Mouse (Mus musculus): ENCODE data around the gene Arid1b. TPM values are rescaled to one million over a fixed set of nuclear protein-coding genes. Genes with fewer than 3 reads are reported as not detected.

Gene Arid1b
- polyA plus RNA-seq, 1 experiment from 2014 or later = 12.2 TPM

DNA sequence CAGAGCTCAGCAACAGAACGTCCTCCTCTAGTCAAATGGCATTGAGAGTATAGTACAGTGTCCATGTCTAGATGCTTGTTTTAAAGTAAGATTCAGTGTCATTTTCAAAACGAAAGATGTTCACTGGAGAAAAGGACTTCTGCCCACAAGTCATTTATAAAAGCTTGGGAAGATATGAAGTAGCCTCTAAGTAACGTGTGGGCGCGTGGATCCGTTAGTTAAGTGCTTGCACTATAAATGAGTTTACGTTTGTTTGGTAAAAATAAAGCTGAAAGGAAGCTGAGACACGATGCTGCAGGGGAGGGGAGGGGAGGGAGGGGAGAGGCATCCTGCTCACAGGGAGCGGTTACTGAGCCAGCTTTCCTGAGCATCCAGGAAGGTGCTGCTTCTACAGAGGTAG is 293.5 kb downstream of the Arid1b start:
- no peak overlapping the region for H3K27ac ChIP-seq (replicated peaks)

DNA sequence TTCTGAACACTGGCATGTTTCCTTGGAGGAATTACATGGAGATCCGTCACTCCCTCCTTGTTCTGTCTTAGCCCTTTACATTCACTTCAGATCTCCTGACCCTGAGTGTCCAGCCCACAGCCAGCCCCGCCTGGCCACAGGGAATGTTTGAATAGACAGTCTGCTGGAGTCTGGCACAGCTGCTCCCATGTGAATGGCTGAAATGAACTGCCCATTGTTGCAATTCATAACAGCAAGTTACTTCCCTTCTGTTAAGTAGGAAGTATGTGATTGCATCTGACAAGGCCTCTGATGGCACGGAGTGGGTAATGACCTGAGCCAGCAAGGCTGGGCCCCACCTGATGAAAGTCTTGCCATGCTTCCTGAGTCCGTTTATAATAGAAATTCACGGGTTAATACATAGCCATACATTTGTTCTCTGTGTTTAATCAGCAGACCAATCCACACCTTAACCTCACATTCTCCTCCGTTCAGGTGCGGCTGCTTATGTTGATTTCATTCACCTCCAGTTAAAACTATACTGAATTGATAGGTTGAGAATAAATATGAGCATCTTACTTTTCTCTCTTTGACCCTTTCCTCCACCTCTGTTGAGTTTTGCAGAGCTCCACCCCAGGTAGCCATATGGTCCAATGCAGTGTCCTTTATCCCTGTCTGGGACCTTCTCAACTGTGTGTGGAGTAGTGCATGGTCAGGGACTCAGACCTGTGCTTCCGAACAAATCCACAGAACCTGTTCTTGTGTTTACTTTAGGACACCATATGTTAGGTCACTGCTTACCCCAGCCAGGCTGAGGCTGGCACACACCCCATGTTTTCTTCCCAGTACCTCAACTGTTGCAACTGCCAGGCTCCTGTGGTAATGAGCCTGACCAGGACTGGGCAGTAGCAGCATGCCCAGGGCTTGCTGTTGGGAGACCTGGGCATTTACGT is 299.8 kb downstream of the Arid1b start:
- WGBS = 77% methylated on average over 9 of the region's 9 CpGs
- Histone ChIP-seq H3K4me3 (replicated peaks) (no peak overlapping the region), H3K4me2 (replicated peaks) (no peak overlapping the region), H3K36me3 (peaks cover 21% of the 10 kb centered on the region), H3K9me3 (replicated peaks) (no peaks in the 10 kb centered on the region), H3K27me3 (no peaks in the 10 kb centered on the region), H3K4me1 (peaks cover 17% of the 10 kb centered on the region; the same call in 1 of the 2 replicates), H3K27ac (replicated peaks) (no peak overlapping the region), H3K9ac (no peak overlapping the region)
- no peak for ATAC-seq (ENCODE audit: insufficient number of reproducible peaks, low FRiP score, low TSS enrichment, low read depth)

More for the DNA sequence above, 293.5 kb downstream of the Arid1b start:
- Histone ChIP-seq H3K9ac (no peak overlapping the region), H3K4me1 (peaks cover 34% of the 10 kb centered on the region), H3K4me2 (replicated peaks) (no peak overlapping the region), H3K27me3 (no peaks in the 10 kb centered on the region), H3K36me3 (peaks cover 14% of the 10 kb centered on the region), H3K4me3 (replicated peaks) (no peak overlapping the region), H3K9me3 (replicated peaks) (no peaks in the 10 kb centered on the region)
- no peak for ATAC-seq (ENCODE audit: insufficient number of reproducible peaks, low FRiP score, low TSS enrichment, low read depth)
- 64% methylated on average over 9 of the region's 9 CpGs for WGBS

DNA sequence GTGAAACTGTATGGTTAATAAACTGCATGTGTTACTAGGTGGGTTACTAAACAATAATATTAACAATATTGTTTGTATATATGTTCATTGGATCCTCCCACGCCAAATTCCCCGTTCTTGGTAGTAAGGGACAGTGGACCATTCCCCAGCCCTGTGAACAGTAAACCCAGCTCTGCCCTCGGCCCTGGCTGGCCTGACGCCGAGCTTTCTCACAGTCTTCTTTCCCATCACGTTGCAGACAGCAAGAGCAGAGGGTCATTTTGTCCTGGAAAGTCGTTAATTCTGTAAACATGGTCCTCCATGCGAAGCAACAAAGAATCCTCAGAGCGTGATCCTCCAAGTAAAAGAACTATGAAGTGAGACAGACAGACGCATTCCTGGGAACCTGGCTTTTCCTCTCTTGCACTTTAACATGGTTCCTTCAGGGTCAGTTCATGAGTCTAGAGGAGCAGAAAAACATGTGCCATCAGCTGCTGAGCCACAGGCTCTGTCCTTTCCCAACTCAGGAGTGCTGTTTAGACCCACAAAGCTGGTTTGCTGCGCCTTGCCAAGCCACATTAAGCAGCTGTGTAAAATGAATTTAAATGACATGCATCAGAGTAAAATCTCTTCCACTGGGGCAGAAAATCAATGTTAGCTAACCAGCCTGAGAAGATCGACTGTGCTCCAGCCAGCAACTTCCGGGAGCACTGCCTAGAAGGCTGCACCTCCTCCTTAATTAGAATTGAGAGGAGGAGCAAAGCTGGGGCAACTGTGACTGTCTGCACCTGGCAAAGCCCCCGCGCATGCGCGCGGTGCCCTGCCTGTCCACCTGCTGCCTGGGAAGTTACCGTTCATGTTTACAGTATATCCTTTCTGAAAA is 301.2 kb downstream of the Arid1b start:
- H3K27me3 ChIP-seq = no peaks in the 10 kb centered on the region
- no peak overlapping the region for H3K4me3 ChIP-seq (replicated peaks)
- H3K4me2 ChIP-seq (replicated peaks) = no peak overlapping the region
- peaks cover 21% of the 10 kb centered on the region for H3K36me3 ChIP-seq
- 0 out of 2 replicates have a peak overlapping the region, but pooled peaks have one; percentile 8 for H3K27ac ChIP-seq (replicated peaks)
- 70% methylated on average over 19 of the region's 19 CpGs for WGBS
- H3K9ac ChIP-seq = no peak overlapping the region
- H3K9me3 ChIP-seq (replicated peaks) = no peaks in the 10 kb centered on the region
- peaks cover 26% of the 10 kb centered on the region for H3K4me1 ChIP-seq
- peak; percentile 40; the same call in 1 of the 2 replicates for ATAC-seq (ENCODE audit: insufficient number of reproducible peaks, low FRiP score, low TSS enrichment, low read depth)

DNA sequence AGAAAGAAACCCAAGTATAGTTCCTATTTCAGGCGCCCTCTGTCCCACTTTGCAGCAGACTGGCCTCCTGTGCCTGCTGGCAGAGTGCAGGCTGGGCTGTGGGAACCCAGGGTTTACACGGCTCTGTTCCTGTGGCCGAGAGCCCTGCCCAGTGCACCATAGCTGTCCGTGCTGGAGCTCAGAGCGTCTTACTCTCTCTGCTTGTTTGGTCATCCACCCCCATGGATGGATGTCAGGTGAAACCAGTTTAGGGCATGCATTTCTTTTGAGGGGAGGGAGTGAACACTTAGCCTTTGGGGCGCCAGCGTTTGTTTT is 301.8 kb downstream of the Arid1b start:
- H3K9ac ChIP-seq = no peak overlapping the region
- no peak overlapping the region for H3K4me3 ChIP-seq (replicated peaks)
- WGBS = 76% methylated on average over 7 of the region's 7 CpGs
- H3K4me2 ChIP-seq (replicated peaks) = no peak overlapping the region
- 0 out of 2 replicates have a peak, but pooled peaks have one; percentile 45 for ATAC-seq (ENCODE audit: insufficient number of reproducible peaks, low FRiP score, low TSS enrichment, low read depth)
- peaks cover 26% of the 10 kb centered on the region for H3K4me1 ChIP-seq
- H3K27ac ChIP-seq (replicated peaks) = no peak overlapping the region
- H3K36me3 ChIP-seq = peaks cover 17% of the 10 kb centered on the region
- H3K27me3 ChIP-seq = no peaks in the 10 kb centered on the region
- no peaks in the 10 kb centered on the region for H3K9me3 ChIP-seq (replicated peaks)

DNA sequence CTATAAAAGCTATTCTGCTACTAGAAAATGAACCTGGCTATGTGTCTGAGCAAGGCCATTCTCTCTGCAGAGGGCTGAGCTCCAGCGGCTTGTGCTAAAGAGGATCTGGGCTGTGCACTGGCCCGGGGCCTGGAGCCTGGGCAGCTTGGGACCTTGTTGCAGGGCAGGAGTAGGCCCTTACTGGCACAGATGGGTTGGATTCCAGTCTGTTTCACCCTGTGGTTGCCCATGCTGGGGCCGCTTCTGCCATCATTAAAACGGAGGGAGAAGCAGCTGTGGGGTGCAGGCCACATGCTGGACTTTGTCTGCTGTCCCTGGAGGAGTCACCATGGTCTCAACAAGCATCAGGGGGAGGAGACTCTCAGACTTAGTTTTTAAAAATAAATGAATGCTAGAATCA is 303.4 kb downstream of the Arid1b start:
- no peak overlapping the region for H3K4me2 ChIP-seq (replicated peaks)
- H3K27me3 ChIP-seq = no peaks in the 10 kb centered on the region
- peaks cover 8% of the 10 kb centered on the region; the same call in 1 of the 2 replicates for H3K36me3 ChIP-seq
- H3K9ac ChIP-seq = no peak overlapping the region
- peaks cover 26% of the 10 kb centered on the region for H3K4me1 ChIP-seq
- 89% methylated on average over 4 of the region's 4 CpGs for WGBS
- no peak for ATAC-seq (ENCODE audit: insufficient number of reproducible peaks, low FRiP score, low TSS enrichment, low read depth)
- H3K4me3 ChIP-seq (replicated peaks) = no peak overlapping the region
- H3K9me3 ChIP-seq (replicated peaks) = no peaks in the 10 kb centered on the region
- H3K27ac ChIP-seq (replicated peaks) = no peak overlapping the region

DNA sequence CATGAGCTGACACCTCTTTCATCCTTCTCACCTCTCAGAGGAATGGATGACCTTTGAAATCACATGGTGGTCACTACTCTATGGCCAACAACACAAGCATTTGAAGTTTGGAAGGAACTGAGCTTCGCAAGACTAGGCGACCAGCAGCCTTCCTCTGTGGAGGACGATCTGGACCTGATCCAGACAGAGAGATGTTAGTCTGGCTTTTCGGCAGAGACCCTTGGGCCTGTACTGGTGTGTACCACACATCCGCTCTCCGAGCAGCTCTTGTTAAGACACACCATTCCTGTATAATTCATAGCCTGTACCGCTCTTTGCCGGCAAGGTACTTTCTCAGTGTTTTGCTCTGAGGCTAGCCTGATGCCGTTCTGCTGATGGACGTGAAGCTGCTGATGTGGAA is 303.9 kb downstream of the Arid1b start:
- WGBS = 89% methylated on average over 10 of the region's 10 CpGs

DNA sequence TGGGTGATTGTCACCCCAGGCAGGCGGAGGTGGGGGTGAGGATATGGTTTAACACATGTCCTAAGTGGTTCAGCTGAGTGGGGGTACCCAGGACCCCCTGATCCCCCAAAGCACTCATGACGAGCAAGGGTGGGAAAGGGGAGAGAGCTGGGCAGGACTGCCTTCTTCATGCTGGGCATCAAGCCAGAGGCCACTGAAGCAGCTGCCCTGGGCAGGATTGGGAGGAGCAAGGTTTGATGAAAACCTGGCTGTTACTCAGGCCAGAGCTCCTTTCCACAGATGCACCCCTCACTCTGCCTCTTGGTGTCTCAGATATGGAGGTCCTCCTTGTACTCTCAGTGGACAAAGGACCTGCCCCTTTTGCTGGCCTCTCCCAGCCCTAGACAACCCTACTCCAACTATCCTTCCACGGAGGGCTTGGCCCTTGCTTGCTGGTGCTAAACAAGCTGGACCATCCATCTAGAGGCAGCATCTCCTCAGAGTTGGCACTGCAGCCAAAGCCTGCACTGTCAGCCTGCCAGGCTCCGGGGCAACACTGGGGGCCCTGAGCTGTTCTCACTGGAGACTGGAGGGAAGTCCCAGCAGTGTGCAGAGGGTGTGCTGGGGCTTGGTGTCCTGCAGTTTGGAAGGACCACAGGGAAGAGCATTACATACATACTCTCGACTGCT is 304.9 kb downstream of the Arid1b start:
- peaks cover 8% of the 10 kb centered on the region; the same call in 1 of the 2 replicates for H3K36me3 ChIP-seq
- peaks cover 26% of the 10 kb centered on the region for H3K4me1 ChIP-seq
- no peak for ATAC-seq (ENCODE audit: insufficient number of reproducible peaks, low FRiP score, low TSS enrichment, low read depth)
- no peak overlapping the region for H3K9ac ChIP-seq
- no peaks in the 10 kb centered on the region for H3K27me3 ChIP-seq
- H3K27ac ChIP-seq (replicated peaks) = no peak overlapping the region
- H3K4me2 ChIP-seq (replicated peaks) = no peak overlapping the region
- no peak overlapping the region for H3K4me3 ChIP-seq (replicated peaks)
- no peaks in the 10 kb centered on the region for H3K9me3 ChIP-seq (replicated peaks)
- WGBS = 71% methylated on average over 5 of the region's 5 CpGs

More for the DNA sequence above, 303.9 kb downstream of the Arid1b start:
- peaks cover 26% of the 10 kb centered on the region for H3K4me1 ChIP-seq
- H3K36me3 ChIP-seq = peaks cover 7% of the 10 kb centered on the region; the same call in 1 of the 2 replicates
- H3K9me3 ChIP-seq (replicated peaks) = no peaks in the 10 kb centered on the region
- H3K27ac ChIP-seq (replicated peaks) = no peak overlapping the region
- ATAC-seq (ENCODE audit: insufficient number of reproducible peaks, low FRiP score, low TSS enrichment, low read depth) = no peak
- no peak overlapping the region for H3K4me2 ChIP-seq (replicated peaks)
- no peak overlapping the region for H3K4me3 ChIP-seq (replicated peaks)
- no peaks in the 10 kb centered on the region for H3K27me3 ChIP-seq
- H3K9ac ChIP-seq = no peak overlapping the region

DNA sequence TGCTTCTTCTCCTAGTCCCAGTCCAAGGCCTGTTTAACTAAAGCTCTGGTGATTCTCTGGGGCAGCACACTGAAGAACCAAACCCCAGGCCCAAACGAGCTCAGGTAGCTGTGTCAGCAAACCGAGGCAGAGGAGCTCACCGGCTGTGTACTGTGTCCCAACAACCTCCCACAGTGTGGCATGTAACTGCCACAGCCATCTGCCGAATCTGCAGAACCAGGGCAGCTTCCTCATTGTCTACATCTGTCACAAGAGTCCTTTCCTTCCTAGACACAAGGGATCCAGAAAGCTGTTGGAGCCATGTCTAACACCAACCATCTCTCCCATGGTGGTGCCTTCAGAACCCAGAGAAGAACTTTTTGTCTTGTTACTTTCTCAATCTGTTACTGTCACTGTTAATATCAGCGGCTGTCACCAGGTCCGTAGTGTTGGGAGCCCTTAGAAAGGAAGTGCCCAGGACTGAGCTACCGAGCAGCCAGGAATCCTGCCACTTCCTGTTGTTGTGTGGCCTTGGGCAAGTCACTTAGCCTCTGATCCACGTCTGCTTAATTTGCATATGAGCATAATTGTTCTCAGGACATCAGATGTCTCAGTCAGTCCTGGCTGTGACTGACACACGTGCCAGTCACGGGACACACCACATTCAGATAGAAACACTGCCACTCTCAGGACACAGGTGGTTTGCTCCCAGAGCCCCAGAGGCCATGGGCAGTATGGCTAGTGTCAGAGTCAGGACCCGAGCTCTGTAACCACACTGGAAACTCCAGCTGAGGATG is 309.0 kb downstream of the Arid1b start:
- Histone ChIP-seq H3K9ac (no peak overlapping the region), H3K4me1 (peaks cover 21% of the 10 kb centered on the region), H3K36me3 (peaks cover 22% of the 10 kb centered on the region), H3K27me3 (no peaks in the 10 kb centered on the region), H3K9me3 (replicated peaks) (no peaks in the 10 kb centered on the region), H3K4me3 (replicated peaks) (no peak overlapping the region), H3K27ac (replicated peaks) (no peak overlapping the region), H3K4me2 (replicated peaks) (no peak overlapping the region)
- ATAC-seq (ENCODE audit: insufficient number of reproducible peaks, low FRiP score, low TSS enrichment, low read depth) = no peak
- 61% methylated on average over 11 of the region's 11 CpGs for WGBS

DNA sequence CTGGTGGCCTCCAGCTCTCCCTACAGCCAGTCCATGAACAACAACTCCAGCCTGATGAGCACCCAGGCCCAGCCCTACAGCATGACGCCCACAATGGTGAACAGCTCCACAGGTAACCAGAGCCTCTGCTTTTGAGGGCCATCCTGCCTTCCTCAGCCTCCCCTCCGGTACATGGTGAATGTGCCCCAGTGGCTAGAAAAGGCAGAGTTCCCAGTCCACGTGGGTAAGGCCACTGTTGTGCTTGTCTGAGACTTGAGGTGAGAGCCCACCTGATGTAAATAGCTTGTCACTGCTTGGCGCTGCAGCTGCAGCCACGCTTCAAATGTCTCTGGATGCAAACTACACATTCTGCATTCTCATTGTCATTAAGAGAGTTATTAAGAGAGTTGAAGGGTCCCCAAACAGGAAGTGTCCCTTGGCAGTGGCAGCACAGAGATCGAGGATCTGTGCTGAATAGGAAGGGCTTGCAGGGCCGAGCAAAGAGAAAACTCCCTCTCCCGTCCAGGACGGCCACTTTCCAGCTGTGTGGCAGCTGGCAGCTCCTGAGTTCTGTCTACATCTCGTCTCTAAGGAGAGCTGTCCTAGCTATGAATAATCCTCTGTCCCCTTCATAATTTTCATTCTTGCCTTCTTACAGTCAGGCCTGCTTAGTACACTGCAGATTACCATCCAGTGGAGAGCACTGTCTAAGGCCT is 311.8 kb downstream of the Arid1b start:
- Histone ChIP-seq H3K27ac (replicated peaks) (no peak overlapping the region), H3K9me3 (replicated peaks) (no peaks in the 10 kb centered on the region), H3K4me1 (peaks cover 20% of the 10 kb centered on the region), H3K4me3 (replicated peaks) (no peak overlapping the region), H3K4me2 (replicated peaks) (no peak overlapping the region), H3K27me3 (no peaks in the 10 kb centered on the region), H3K9ac (no peak overlapping the region), H3K36me3 (peaks cover 25% of the 10 kb centered on the region)
- WGBS = 81% methylated on average over 10 of the region's 10 CpGs
- ATAC-seq (ENCODE audit: insufficient number of reproducible peaks, low FRiP score, low TSS enrichment, low read depth) = no peak

DNA sequence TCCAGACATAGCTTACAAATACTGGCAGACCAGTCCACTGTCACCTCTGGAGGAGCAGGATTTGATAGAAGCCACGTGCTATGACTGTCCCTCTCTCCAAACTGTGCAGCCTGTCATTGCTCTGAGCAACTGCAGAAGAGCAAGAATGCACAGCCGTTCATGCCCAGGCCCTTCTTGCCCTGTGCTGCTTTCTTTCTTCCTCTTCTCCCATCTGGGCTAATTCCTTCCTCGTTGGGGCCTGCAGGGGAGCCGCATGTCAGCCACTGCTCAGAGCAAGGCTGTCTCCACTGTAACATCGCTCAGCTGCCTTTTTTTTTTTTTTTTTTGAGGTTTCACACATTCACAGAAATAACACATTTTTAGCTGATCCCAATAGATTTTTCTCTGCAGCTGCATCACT is 315.8 kb downstream of the Arid1b start:
- no peak overlapping the region for H3K4me3 ChIP-seq (replicated peaks)
- no peaks in the 10 kb centered on the region for H3K9me3 ChIP-seq (replicated peaks)
- H3K27me3 ChIP-seq = no peaks in the 10 kb centered on the region
- 9% methylated on average over 5 of the region's 5 CpGs for WGBS
- H3K4me2 ChIP-seq (replicated peaks) = no peak overlapping the region
- H3K36me3 ChIP-seq = peaks cover 34% of the 10 kb centered on the region
- H3K27ac ChIP-seq (replicated peaks) = 0 out of 2 replicates have a peak overlapping the region, but pooled peaks have one; percentile 45
- peaks cover 28% of the 10 kb centered on the region for H3K4me1 ChIP-seq
- no peak overlapping the region for H3K9ac ChIP-seq
- ATAC-seq (ENCODE audit: insufficient number of reproducible peaks, low FRiP score, low TSS enrichment, low read depth) = peak; percentile 41; the same call in 1 of the 2 replicates
